Mouse (Mus musculus): ENCODE data around the gene Muc13. TPM values are rescaled to one million over a fixed set of nuclear protein-coding genes. Genes with fewer than 3 reads are reported as not detected.

Muc13 gene
- polyA plus RNA-seq, 1 experiment from 2014 or later: 3.2 TPM

GRCm38 (mm10) chr16:33829301-33829831 is 35.5 kb downstream of the Muc13 start, which contains the start of gene Itgb5:
Itgb5 (plus strand) TSS chr16:33829665.
- H3K4me3 ChIP-seq (ENCODE audit: low read depth, low read length): peak within 1 kb of the TSS; percentile 68
- no peaks in the 10 kb centered on the region for H3K9me3 ChIP-seq (replicated peaks; ENCODE audit: control insufficient read depth, low read length)
- H3K4me2 ChIP-seq (ENCODE audit: low read depth, low read length): peak within 1 kb of the TSS; percentile 70
- H3K36me3 ChIP-seq (ENCODE audit: control insufficient read depth, insufficient read depth): no peaks in the 10 kb centered on the region
- ATAC-seq (ENCODE audit: low read depth): peak; percentile 82
- peak within 1 kb of the TSS; percentile 63 for H3K27ac ChIP-seq (ENCODE audit: low read length)
- peaks cover 43% of the 10 kb centered on the region for H3K27me3 ChIP-seq (ENCODE audit: control insufficient read depth, insufficient read depth, low read depth, low read length)
- peaks cover 4% of the 10 kb centered on the region; the same call in 1 of the 2 replicates for H3K4me1 ChIP-seq (ENCODE audit: control insufficient read depth, low read depth, low read length)
- peak within 1 kb of the TSS; percentile 62 for H3K9ac ChIP-seq (ENCODE audit: low read depth, low read length)
- WGBS (ENCODE audit: insufficient replicate concordance): under 1% methylated on average over 43 of the region's 43 CpGs

- peaks cover 46% of the 10 kb centered on the region for H3K27me3 ChIP-seq (ENCODE audit: control insufficient read depth, insufficient read depth, low read depth, low read length)
- peak overlapping the region; percentile 62 for H3K9ac ChIP-seq (ENCODE audit: low read depth, low read length)
- peak; percentile 42 for ATAC-seq (ENCODE audit: low read depth)
- WGBS (ENCODE audit: insufficient replicate concordance): 1% methylated on average over 62 of the region's 76 CpGs
- peak overlapping the region; percentile 63 for H3K27ac ChIP-seq (ENCODE audit: low read length)
- peaks cover 4% of the 10 kb centered on the region; the same call in 1 of the 2 replicates for H3K4me1 ChIP-seq (ENCODE audit: control insufficient read depth, low read depth, low read length)
- no peaks in the 10 kb centered on the region for H3K9me3 ChIP-seq (replicated peaks; ENCODE audit: control insufficient read depth, low read length)
- H3K36me3 ChIP-seq (ENCODE audit: control insufficient read depth, insufficient read depth): no peaks in the 10 kb centered on the region
- H3K4me3 ChIP-seq (ENCODE audit: low read depth, low read length): peak overlapping the region; percentile 68
- H3K4me2 ChIP-seq (ENCODE audit: low read depth, low read length): peak overlapping the region; percentile 70
Measured at GRCm38 (mm10) chr16:33829842-33830511, 36.1 kb downstream of the Muc13 start.

- no peaks in the 10 kb centered on the region for H3K36me3 ChIP-seq (ENCODE audit: control insufficient read depth, insufficient read depth)
- no peak for ATAC-seq (ENCODE audit: low read depth)
- H3K4me1 ChIP-seq (ENCODE audit: control insufficient read depth, low read depth, low read length): peaks cover 4% of the 10 kb centered on the region; the same call in 1 of the 2 replicates
- H3K27ac ChIP-seq (ENCODE audit: low read length): no peak overlapping the region; the same call in 1 of the 2 replicates
- H3K4me3 ChIP-seq (ENCODE audit: low read depth, low read length): peak overlapping the region; percentile 68
- H3K9me3 ChIP-seq (replicated peaks; ENCODE audit: control insufficient read depth, low read length): no peaks in the 10 kb centered on the region
- peaks cover 46% of the 10 kb centered on the region for H3K27me3 ChIP-seq (ENCODE audit: control insufficient read depth, insufficient read depth, low read depth, low read length)
- WGBS (ENCODE audit: insufficient replicate concordance): 5% methylated on average over 18 of the region's 18 CpGs
- H3K9ac ChIP-seq (ENCODE audit: low read depth, low read length): peak overlapping the region; percentile 62
- peak overlapping the region; percentile 70 for H3K4me2 ChIP-seq (ENCODE audit: low read depth, low read length)
Measured at GRCm38 (mm10) chr16:33830512-33831105, 36.8 kb downstream of the Muc13 start.

- WGBS (ENCODE audit: insufficient replicate concordance): 65% methylated on average over 6 of the region's 6 CpGs
- Histone ChIP-seq H3K4me3 (ENCODE audit: low read depth, low read length) (no peak overlapping the region), H3K36me3 (ENCODE audit: control insufficient read depth, insufficient read depth) (no peaks in the 10 kb centered on the region), H3K4me2 (ENCODE audit: low read depth, low read length) (no peak overlapping the region), H3K4me1 (ENCODE audit: control insufficient read depth, low read depth, low read length) (peaks cover 11% of the 10 kb centered on the region), H3K27ac (ENCODE audit: low read length) (no peak overlapping the region), H3K9ac (ENCODE audit: low read depth, low read length) (no peak overlapping the region), H3K9me3 (replicated peaks; ENCODE audit: control insufficient read depth, low read length) (no peaks in the 10 kb centered on the region), H3K27me3 (ENCODE audit: control insufficient read depth, insufficient read depth, low read depth, low read length) (peaks cover 46% of the 10 kb centered on the region)
- no peak for ATAC-seq (ENCODE audit: low read depth)
Measured at GRCm38 (mm10) chr16:33832057-33832456, 38.2 kb downstream of the Muc13 start.

GRCm38 (mm10) chr16:33832728-33833428 is 39.0 kb downstream of the Muc13 start:
- Histone ChIP-seq H3K4me3 (ENCODE audit: low read depth, low read length) (peak overlapping the region; percentile 41), H3K4me2 (ENCODE audit: low read depth, low read length) (peak overlapping the region; percentile 54), H3K9me3 (replicated peaks; ENCODE audit: control insufficient read depth, low read length) (no peaks in the 10 kb centered on the region), H3K27ac (ENCODE audit: low read length) (peak overlapping the region; percentile 64), H3K36me3 (ENCODE audit: control insufficient read depth, insufficient read depth) (no peaks in the 10 kb centered on the region), H3K27me3 (ENCODE audit: control insufficient read depth, insufficient read depth, low read depth, low read length) (peaks cover 46% of the 10 kb centered on the region), H3K4me1 (ENCODE audit: control insufficient read depth, low read depth, low read length) (peaks cover 15% of the 10 kb centered on the region), H3K9ac (ENCODE audit: low read depth, low read length) (no peak overlapping the region; the same call in 1 of the 2 replicates)
- ATAC-seq (ENCODE audit: low read depth): peak; percentile 14; the same call in 1 of the 2 replicates
- 3% methylated on average over 21 of the region's 21 CpGs for WGBS (ENCODE audit: insufficient replicate concordance)

GRCm38 (mm10) chr16:33833429-33833753 is 39.6 kb downstream of the Muc13 start:
- Histone ChIP-seq H3K9me3 (replicated peaks; ENCODE audit: control insufficient read depth, low read length) (no peaks in the 10 kb centered on the region), H3K27me3 (ENCODE audit: control insufficient read depth, insufficient read depth, low read depth, low read length) (peaks cover 46% of the 10 kb centered on the region), H3K4me1 (ENCODE audit: control insufficient read depth, low read depth, low read length) (peaks cover 15% of the 10 kb centered on the region), H3K27ac (ENCODE audit: low read length) (peak overlapping the region; percentile 64), H3K4me2 (ENCODE audit: low read depth, low read length) (peak overlapping the region; percentile 54), H3K4me3 (ENCODE audit: low read depth, low read length) (peak overlapping the region; percentile 41), H3K9ac (ENCODE audit: low read depth, low read length) (no peak overlapping the region), H3K36me3 (ENCODE audit: control insufficient read depth, insufficient read depth) (no peaks in the 10 kb centered on the region)
- WGBS (ENCODE audit: insufficient replicate concordance): 13% methylated on average over 5 of the region's 5 CpGs
- no peak for ATAC-seq (ENCODE audit: low read depth)

GRCm38 (mm10) chr16:33833781-33834482 is 40.1 kb downstream of the Muc13 start:
- H3K27ac ChIP-seq (ENCODE audit: low read length): peak overlapping the region; percentile 37; the same call in 1 of the 2 replicates
- H3K4me2 ChIP-seq (ENCODE audit: low read depth, low read length): peak overlapping the region; percentile 54
- H3K9me3 ChIP-seq (replicated peaks; ENCODE audit: control insufficient read depth, low read length): no peaks in the 10 kb centered on the region
- H3K4me1 ChIP-seq (ENCODE audit: control insufficient read depth, low read depth, low read length): peaks cover 15% of the 10 kb centered on the region
- 0 out of 2 replicates have a peak overlapping the region, but pooled peaks have one; percentile 20 for H3K4me3 ChIP-seq (ENCODE audit: low read depth, low read length)
- H3K27me3 ChIP-seq (ENCODE audit: control insufficient read depth, insufficient read depth, low read depth, low read length): peaks cover 41% of the 10 kb centered on the region
- ATAC-seq (ENCODE audit: low read depth): peak; percentile 40
- WGBS (ENCODE audit: insufficient replicate concordance): 3% methylated on average over 25 of the region's 25 CpGs
- H3K9ac ChIP-seq (ENCODE audit: low read depth, low read length): 0 out of 2 replicates have a peak overlapping the region, but pooled peaks have one; percentile 14
- no peaks in the 10 kb centered on the region for H3K36me3 ChIP-seq (ENCODE audit: control insufficient read depth, insufficient read depth)

GRCm38 (mm10) chr16:33836676-33837075 is 42.8 kb downstream of the Muc13 start:
- no peak overlapping the region for H3K27ac ChIP-seq (ENCODE audit: low read length)
- no peak overlapping the region for H3K4me2 ChIP-seq (ENCODE audit: low read depth, low read length)
- no peak overlapping the region for H3K9ac ChIP-seq (ENCODE audit: low read depth, low read length)
- H3K4me3 ChIP-seq (ENCODE audit: low read depth, low read length): no peak overlapping the region
- H3K4me1 ChIP-seq (ENCODE audit: control insufficient read depth, low read depth, low read length): peaks cover 15% of the 10 kb centered on the region
- H3K27me3 ChIP-seq (ENCODE audit: control insufficient read depth, insufficient read depth, low read depth, low read length): peaks cover 20% of the 10 kb centered on the region
- no peak for ATAC-seq (ENCODE audit: low read depth)
- 35% methylated on average over 3 of the region's 3 CpGs for WGBS (ENCODE audit: insufficient replicate concordance)
- no peaks in the 10 kb centered on the region for H3K9me3 ChIP-seq (replicated peaks; ENCODE audit: control insufficient read depth, low read length)
- H3K36me3 ChIP-seq (ENCODE audit: control insufficient read depth, insufficient read depth): no peaks in the 10 kb centered on the region

Measured in liver, embryonic 16.5 days (tissue).